Mouse (Mus musculus): ENCODE data around the gene Gins3.
"Not testable (repeated sequence)": the region's sequence is repeated elsewhere in the genome, so short reads cannot be mapped to it uniquely, and the experiment has no call there.

Gins3 gene

DNA sequence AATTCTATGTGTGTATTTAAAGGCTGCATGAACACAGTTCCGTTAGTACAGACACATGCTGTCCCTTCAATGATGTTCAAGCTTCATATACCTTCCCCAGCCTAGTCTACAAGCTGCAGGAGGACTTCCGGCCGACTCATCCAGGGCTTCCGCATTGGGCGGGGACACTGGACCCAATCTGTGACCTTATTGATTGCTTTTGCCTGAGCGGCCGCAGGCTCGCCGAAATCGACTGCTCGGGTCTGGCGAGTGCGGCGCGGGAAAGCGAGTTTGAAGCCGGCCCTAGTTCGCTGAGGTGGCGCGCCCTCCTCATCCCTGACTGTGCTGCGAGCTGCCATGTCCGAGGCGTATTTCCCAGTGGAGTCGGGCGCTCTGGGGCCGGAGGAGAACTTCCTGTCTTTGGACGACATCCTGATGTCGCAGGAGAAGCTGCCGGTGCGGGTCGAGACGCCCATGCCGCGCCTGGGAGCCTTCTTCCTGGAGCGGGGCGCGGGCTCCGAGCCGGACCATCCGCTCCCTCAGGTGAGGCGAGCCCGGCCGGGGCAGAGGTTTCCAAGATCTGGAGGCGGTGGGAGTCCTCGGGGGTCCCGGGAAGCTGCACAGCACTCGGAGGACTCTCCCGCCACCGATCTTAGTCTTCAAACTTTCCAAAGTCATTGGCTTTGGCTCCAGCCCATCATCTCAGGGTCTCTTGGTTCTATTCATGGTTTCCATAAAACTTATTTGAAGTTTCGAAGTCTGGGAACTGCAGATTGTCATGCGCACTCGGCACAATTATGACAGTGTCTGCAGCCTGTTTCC lies at the start of gene Gins3:
TSS of gene Gins3 (plus strand) at position 192 of the 801 bp plus-strand sequence.
- peak; percentile 97 for DNase-seq (ENCODE audit: low read depth, low spot score)

DNA sequence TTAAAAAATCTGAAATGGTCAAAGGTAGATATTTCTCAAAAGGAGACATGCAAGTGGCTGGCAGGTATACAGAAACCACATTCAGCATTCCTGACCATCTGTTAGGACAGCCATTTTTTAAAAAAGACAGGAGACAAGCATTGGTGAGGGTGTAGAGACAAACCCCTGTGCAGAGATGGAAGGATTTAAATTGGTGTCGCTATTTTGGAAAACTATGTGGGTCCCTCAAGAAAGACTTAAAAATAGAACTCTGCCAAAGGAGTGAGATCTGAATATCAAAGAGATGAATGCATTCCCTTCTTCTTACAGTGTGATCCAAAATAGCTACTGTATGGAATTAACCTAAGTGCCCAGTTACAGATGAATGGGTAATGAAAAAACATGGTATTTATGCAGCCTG lies 45.9 kb upstream of the Gins3 start:
- DNase-seq (ENCODE audit: low read depth, low spot score): no peak

GRCm38 (mm10) chr8:95589282-95589681 lies 44.0 kb upstream of the Gins3 start:
- DNase-seq (ENCODE audit: low read depth, low spot score): peak; percentile 72

DNA sequence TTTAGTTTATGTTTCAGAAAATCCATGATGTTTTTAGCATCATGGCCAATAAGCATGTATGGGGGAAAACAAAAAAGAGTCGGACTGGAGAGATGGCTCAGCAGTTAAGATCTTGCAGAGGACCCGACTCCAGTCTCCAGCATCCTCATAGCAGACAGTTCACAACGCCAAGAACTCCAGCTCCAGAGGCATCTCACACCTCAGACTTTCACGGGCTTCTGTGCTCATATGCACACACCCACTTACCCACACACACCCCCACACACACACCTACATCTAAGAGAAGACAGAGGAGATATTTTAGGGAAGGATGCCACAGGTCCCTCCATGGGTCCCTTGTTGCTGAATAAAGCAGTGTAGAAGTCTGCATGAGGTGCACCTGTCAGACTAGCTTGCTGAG lies 42.7 kb upstream of the Gins3 start:
- DNase-seq (ENCODE audit: low read depth, low spot score): no peak

GRCm38 (mm10) chr8:95592131-95592780 lies 41.0 kb upstream of the Gins3 start:
- DNase-seq (ENCODE audit: low read depth, low spot score): no peak

GRCm38 (mm10) chr8:95593439-95594393 lies 39.5 kb upstream of the Gins3 start:
- peak; percentile 85 for DNase-seq (ENCODE audit: low read depth, low spot score)

GRCm38 (mm10) chr8:95595131-95595530 lies 38.1 kb upstream of the Gins3 start:
- peak; percentile 70 for DNase-seq (ENCODE audit: low read depth, low spot score)

GRCm38 (mm10) chr8:95596841-95597241 lies 36.4 kb upstream of the Gins3 start:
- DNase-seq (ENCODE audit: low read depth, low spot score): peak; percentile 91

- DNase-seq (ENCODE audit: low read depth, low spot score): peak; percentile 87
Observed at GRCm38 (mm10) chr8:95599861-95600260, 33.4 kb upstream of the Gins3 start.

GRCm38 (mm10) chr8:95601306-95601705 lies 31.9 kb upstream of the Gins3 start:
- DNase-seq (ENCODE audit: low read depth, low spot score): peak; percentile 91

- no peak for DNase-seq (ENCODE audit: low read depth, low spot score)
Observed at GRCm38 (mm10) chr8:95602168-95602567, 31.1 kb upstream of the Gins3 start.

DNA sequence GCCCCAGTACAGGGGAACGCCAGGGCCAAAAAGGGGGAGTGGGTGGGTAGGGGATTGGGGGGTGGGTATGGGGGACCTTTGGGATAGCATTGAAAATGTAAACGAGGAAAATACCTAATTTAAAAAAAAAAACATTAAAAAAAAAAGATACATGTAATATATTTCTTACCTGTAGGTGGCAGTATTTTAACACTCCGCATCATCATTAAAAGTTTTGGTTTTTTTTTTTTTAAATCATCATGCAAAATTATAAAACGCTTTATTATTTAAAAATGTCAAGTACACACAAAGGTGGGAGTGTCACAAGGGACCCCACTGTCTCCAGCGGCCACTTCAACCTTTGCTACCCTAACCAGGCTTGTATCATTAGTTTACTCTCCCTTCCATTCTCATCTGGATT lies 26.7 kb upstream of the Gins3 start:
- DNase-seq (ENCODE audit: low read depth, low spot score): not testable (repeated sequence)

DNA sequence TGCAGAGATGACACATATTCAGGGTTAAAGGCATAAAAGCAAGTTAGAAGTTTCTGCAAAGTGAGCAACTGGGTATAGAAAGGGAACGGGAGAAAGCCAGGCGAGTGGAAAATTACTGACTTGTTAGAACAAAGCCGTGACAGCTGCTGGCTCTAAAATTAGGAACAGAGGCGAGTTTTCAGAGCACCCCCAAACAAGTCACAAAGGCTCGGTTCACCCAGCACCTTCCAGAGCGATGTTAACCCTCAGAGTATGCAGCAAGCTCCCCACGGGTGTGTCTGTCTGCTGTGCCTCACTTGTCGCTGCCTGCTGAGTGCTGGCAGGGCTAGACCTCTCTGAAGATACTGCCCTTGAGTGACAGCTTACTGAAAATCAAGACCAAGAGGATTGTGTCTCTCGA lies 26.0 kb upstream of the Gins3 start:
- DNase-seq (ENCODE audit: low read depth, low spot score): no peak

DNA sequence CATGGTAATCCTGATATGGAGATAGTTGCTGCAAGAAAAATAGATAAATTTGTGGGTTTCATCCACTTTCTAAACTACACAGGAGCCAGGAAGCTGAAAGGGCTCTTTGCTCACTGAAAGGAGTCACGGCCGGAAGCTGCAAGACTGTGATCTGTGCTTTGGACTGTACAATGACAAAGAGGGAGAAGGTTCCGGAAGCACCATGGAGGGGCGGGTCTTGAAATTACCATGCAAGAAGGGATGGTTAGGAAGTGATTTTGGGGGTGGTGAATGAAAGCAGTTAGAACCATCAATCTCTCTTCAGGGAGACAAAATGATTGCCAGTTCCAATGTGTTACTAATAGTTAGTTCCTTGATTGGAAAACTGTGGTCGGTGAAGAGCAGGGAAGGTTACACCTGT lies 23.8 kb upstream of the Gins3 start:
- peak; percentile 80 for DNase-seq (ENCODE audit: low read depth, low spot score)

- DNase-seq (ENCODE audit: low read depth, low spot score): no peak
Observed at GRCm38 (mm10) chr8:95610749-95611148, 22.5 kb upstream of the Gins3 start.

DNA sequence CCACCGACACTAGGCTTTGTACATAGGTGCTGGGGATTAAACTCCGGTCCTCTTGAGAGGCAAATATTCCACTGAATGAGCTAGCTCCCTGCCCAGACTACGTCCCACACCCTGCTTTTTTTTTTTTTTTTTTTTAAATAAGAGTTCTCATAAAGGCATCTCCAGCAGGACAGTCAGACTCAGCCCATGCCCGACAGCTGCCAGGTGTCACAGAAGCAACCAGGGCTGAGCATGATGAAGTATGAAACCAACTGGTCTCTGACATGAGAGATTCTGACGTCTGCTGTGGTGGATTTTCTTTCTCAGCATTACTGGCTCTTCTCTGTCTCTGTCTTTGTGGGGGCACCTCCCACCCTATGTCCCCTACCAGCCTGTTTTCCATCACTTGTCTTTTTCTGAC lies 21.5 kb upstream of the Gins3 start:
- DNase-seq (ENCODE audit: low read depth, low spot score): no peak

DNA sequence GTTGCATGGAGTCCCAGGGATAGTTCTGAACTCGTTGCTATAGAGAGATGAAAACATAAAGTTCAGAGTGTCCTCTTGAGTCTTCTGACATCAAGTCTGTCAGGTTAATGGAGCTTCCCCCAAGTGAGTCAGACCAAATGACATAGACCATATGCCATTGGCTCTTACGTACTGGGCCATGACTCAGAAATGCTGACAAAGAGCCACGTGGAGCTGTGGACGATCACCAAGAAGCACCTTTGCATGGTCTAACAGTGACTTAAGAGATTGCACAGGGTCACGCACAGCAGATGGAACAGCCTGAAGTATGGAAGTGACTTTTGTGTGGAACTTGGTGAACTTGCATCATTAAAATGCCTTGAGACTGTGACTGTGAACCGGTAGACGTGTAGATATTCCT lies 16.9 kb upstream of the Gins3 start:
- no peak for DNase-seq (ENCODE audit: low read depth, low spot score)

DNA sequence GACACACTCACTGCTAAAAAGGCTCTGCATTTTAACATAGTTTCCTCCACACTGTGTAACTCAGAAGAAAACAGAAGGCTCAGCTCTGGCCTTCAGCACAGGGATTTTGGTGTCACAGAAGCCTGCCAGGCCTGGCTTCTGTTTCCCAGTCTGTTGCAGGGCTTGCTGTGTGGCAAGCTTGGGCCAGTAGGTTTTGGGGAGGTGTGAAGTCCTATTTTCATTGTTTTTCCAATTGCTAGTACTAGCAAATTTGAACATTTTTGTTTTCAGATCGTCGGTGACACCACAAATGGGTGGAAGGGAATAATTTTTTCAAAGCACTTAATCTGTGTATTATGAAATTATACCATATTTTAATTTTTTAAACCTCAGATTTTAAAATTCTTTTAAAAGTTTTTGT lies 13.2 kb upstream of the Gins3 start:
- DNase-seq (ENCODE audit: low read depth, low spot score): no peak

DNA sequence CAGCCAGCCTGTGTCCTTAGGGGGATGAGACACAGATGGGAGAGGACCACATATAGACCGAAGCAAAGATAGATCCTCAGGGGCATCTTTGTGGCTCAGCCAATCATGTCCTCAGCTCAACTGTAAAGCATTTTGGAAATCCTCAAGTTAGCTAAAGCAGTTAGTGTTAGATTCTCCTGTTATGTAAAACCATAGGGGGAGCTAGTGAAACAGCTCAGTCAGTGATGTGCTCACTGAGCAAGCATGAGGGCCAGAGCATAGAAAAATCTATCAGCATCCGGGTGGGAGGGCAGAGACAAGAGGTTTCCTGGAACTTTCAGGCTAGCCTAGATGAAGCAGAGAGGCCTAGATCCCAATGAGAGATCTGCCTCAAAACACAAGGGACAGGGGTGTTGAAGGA lies 8.4 kb upstream of the Gins3 start:
- no peak for DNase-seq (ENCODE audit: low read depth, low spot score)

GRCm38 (mm10) chr8:95632840-95633239 lies 413 bp upstream of the Gins3 start:
- no peak for DNase-seq (ENCODE audit: low read depth, low spot score)

DNA sequence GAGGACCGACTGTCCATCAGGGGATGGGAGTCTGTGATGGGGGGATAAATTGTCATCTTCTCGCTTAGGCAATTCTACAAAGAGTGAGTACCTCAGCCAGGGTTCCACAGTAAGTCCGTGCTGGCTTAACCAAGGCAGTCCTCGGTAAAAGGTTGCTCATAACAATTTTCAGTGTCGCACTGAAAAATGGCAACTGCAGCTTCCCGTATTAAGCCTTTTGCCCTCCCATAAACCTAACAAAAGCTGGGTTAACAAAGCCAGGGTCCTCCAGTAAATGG lies 749 bp downstream of the Gins3 start:
- DNase-seq (ENCODE audit: low read depth, low spot score): no peak

- no peak for DNase-seq (ENCODE audit: low read depth, low spot score)
Observed at GRCm38 (mm10) chr8:95644942-95645341, 11.7 kb downstream of the Gins3 start.

Measured in ZHBTc4 (cell line).